Mouse (Mus musculus): ENCODE data around the gene Epha2. TPM values are rescaled to one million over a fixed set of nuclear protein-coding genes. Genes with fewer than 3 reads are reported as not detected.

Gene Epha2
- 6.7 and 7.2 TPM in 2 replicates for polyA plus RNA-seq (2015; fragmentation: Nextera tagmentation; extraction: Ambion mirVana)

- peak within 1 kb of the TSS; percentile 78 for H3K4me3 ChIP-seq (replicated peaks)
- peak within 1 kb of the TSS; percentile 83 for H3K4me2 ChIP-seq (replicated peaks)
- H3K9ac ChIP-seq, result peak within 1 kb of the TSS; percentile 81
- H3K27me3 ChIP-seq (replicated peaks), result no peaks in the 10 kb centered on the region
- ATAC-seq, result peak; percentile 80
- peak within 1 kb of the TSS; percentile 78 for H3K27ac ChIP-seq
- peaks cover 44% of the 10 kb centered on the region for H3K4me1 ChIP-seq (replicated peaks)
- no peaks in the 10 kb centered on the region for H3K9me3 ChIP-seq
- WGBS, result under 1% methylated on average over 28 of the region's 35 CpGs
- H3K36me3 ChIP-seq, result no peaks in the 10 kb centered on the region
Measured at GRCm38 (mm10) chr4:141301116-141301553, at the start of gene Epha2. Epha2 (plus strand) TSS chr4:141301240.

- Histone ChIP-seq H3K27ac (no peak overlapping the region), H3K4me1 (replicated peaks) (peaks cover 24% of the 10 kb centered on the region), H3K36me3 (0 out of 2 replicates have a peak, but pooled peaks cover 4% of the 10 kb centered on the region), H3K9ac (no peak overlapping the region), H3K4me2 (replicated peaks) (no peak overlapping the region), H3K9me3 (no peaks in the 10 kb centered on the region), H3K4me3 (replicated peaks) (no peak overlapping the region), H3K27me3 (replicated peaks) (peaks cover 7% of the 10 kb centered on the region)
- 75% methylated on average over 2 of the region's 2 CpGs for WGBS
- no peak for ATAC-seq
Measured at GRCm38 (mm10) chr4:141252641-141253040, 48.4 kb upstream of the Epha2 start.

- Histone ChIP-seq H3K9me3 (no peaks in the 10 kb centered on the region), H3K27me3 (replicated peaks) (no peaks in the 10 kb centered on the region; the same call in 1 of the 2 replicates), H3K4me1 (replicated peaks) (peaks cover 14% of the 10 kb centered on the region), H3K4me3 (replicated peaks) (no peak overlapping the region), H3K9ac (no peak overlapping the region), H3K27ac (0 out of 2 replicates have a peak overlapping the region, but pooled peaks have one; percentile 19), H3K4me2 (replicated peaks) (0 out of 2 replicates have a peak overlapping the region, but pooled peaks have one; percentile 11), H3K36me3 (0 out of 2 replicates have a peak, but pooled peaks cover 4% of the 10 kb centered on the region)
- WGBS, result 55% methylated on average over 16 of the region's 16 CpGs
- peak; percentile 52 for ATAC-seq
Measured at GRCm38 (mm10) chr4:141254234-141254633, 46.8 kb upstream of the Epha2 start.

GRCm38 (mm10) chr4:141257440-141257839 lies 43.6 kb upstream of the Epha2 start:
- Histone ChIP-seq H3K4me2 (replicated peaks) (no peak overlapping the region), H3K4me1 (replicated peaks) (peaks cover 14% of the 10 kb centered on the region), H3K27me3 (replicated peaks) (no peaks in the 10 kb centered on the region), H3K36me3 (no peaks in the 10 kb centered on the region), H3K9me3 (no peaks in the 10 kb centered on the region), H3K4me3 (replicated peaks) (no peak overlapping the region), H3K27ac (no peak overlapping the region), H3K9ac (no peak overlapping the region)
- no peak for ATAC-seq
- WGBS, result 74% methylated on average over 5 of the region's 5 CpGs

GRCm38 (mm10) chr4:141259413-141259812 lies 41.6 kb upstream of the Epha2 start:
- H3K27ac ChIP-seq, result no peak overlapping the region
- no peaks in the 10 kb centered on the region for H3K27me3 ChIP-seq (replicated peaks)
- H3K36me3 ChIP-seq, result no peaks in the 10 kb centered on the region
- WGBS, result 78% methylated on average over 12 of the region's 12 CpGs
- H3K4me1 ChIP-seq (replicated peaks), result peaks cover 10% of the 10 kb centered on the region
- H3K9me3 ChIP-seq, result no peaks in the 10 kb centered on the region
- no peak overlapping the region for H3K4me3 ChIP-seq (replicated peaks)
- H3K9ac ChIP-seq, result no peak overlapping the region
- H3K4me2 ChIP-seq (replicated peaks), result peak overlapping the region; percentile 45; the same call in 1 of the 2 replicates
- ATAC-seq, result no peak

GRCm38 (mm10) chr4:141260007-141260723 lies 40.9 kb upstream of the Epha2 start:
- Histone ChIP-seq H3K27me3 (replicated peaks) (no peaks in the 10 kb centered on the region), H3K4me3 (replicated peaks) (peak overlapping the region; percentile 9), H3K9me3 (no peaks in the 10 kb centered on the region), H3K4me1 (replicated peaks) (peaks cover 4% of the 10 kb centered on the region; the same call in 1 of the 2 replicates), H3K36me3 (no peaks in the 10 kb centered on the region), H3K27ac (no peak overlapping the region), H3K9ac (no peak overlapping the region), H3K4me2 (replicated peaks) (peak overlapping the region; percentile 45)
- ATAC-seq, result peak; percentile 76
- 39% methylated on average over 16 of the region's 16 CpGs for WGBS

- Histone ChIP-seq H3K9me3 (no peaks in the 10 kb centered on the region), H3K27ac (no peak overlapping the region), H3K4me2 (replicated peaks) (no peak overlapping the region), H3K27me3 (replicated peaks) (no peaks in the 10 kb centered on the region), H3K36me3 (no peaks in the 10 kb centered on the region), H3K9ac (no peak overlapping the region), H3K4me1 (replicated peaks) (no peaks in the 10 kb centered on the region), H3K4me3 (replicated peaks) (no peak overlapping the region)
- no peak for ATAC-seq
- WGBS, result 78% methylated on average over 10 of the region's 10 CpGs
Measured at GRCm38 (mm10) chr4:141262906-141263637, 38.0 kb upstream of the Epha2 start.

- Histone ChIP-seq H3K4me1 (replicated peaks) (no peaks in the 10 kb centered on the region), H3K27ac (no peak overlapping the region), H3K9ac (no peak overlapping the region), H3K4me2 (replicated peaks) (no peak overlapping the region), H3K27me3 (replicated peaks) (no peaks in the 10 kb centered on the region), H3K9me3 (no peaks in the 10 kb centered on the region), H3K36me3 (no peaks in the 10 kb centered on the region), H3K4me3 (replicated peaks) (no peak overlapping the region)
- WGBS, result 87% methylated on average over 3 of the region's 3 CpGs
- ATAC-seq, result no peak
Measured at GRCm38 (mm10) chr4:141265979-141266637, 34.9 kb upstream of the Epha2 start.

GRCm38 (mm10) chr4:141267250-141267649 lies 33.8 kb upstream of the Epha2 start:
- no peak overlapping the region for H3K4me3 ChIP-seq (replicated peaks)
- H3K36me3 ChIP-seq, result no peaks in the 10 kb centered on the region
- H3K27me3 ChIP-seq (replicated peaks), result no peaks in the 10 kb centered on the region
- H3K4me1 ChIP-seq (replicated peaks), result peaks cover 9% of the 10 kb centered on the region
- no peak overlapping the region for H3K27ac ChIP-seq
- ATAC-seq, result no peak
- WGBS, result 87% methylated on average over 3 of the region's 3 CpGs
- no peaks in the 10 kb centered on the region for H3K9me3 ChIP-seq
- H3K9ac ChIP-seq, result no peak overlapping the region
- H3K4me2 ChIP-seq (replicated peaks), result no peak overlapping the region

- ATAC-seq, result no peak
- WGBS, result 43% methylated on average over 9 of the region's 9 CpGs
- Histone ChIP-seq H3K4me1 (replicated peaks) (peaks cover 9% of the 10 kb centered on the region), H3K27ac (no peak overlapping the region), H3K36me3 (no peaks in the 10 kb centered on the region), H3K4me3 (replicated peaks) (no peak overlapping the region), H3K9ac (no peak overlapping the region), H3K4me2 (replicated peaks) (no peak overlapping the region), H3K9me3 (no peaks in the 10 kb centered on the region), H3K27me3 (replicated peaks) (no peaks in the 10 kb centered on the region)
Measured at GRCm38 (mm10) chr4:141267837-141268236, 33.2 kb upstream of the Epha2 start.

- ATAC-seq, result no peak
- Histone ChIP-seq H3K9ac (no peak overlapping the region), H3K27ac (no peak overlapping the region), H3K4me3 (replicated peaks) (no peak overlapping the region), H3K9me3 (no peaks in the 10 kb centered on the region), H3K4me1 (replicated peaks) (peaks cover 13% of the 10 kb centered on the region), H3K27me3 (replicated peaks) (no peaks in the 10 kb centered on the region), H3K4me2 (replicated peaks) (no peak overlapping the region), H3K36me3 (no peaks in the 10 kb centered on the region)
- WGBS, result 77% methylated on average over 4 of the region's 4 CpGs
Measured at GRCm38 (mm10) chr4:141268350-141268749, 32.7 kb upstream of the Epha2 start.

GRCm38 (mm10) chr4:141269080-141269479 lies 32.0 kb upstream of the Epha2 start:
- Histone ChIP-seq H3K4me3 (replicated peaks) (no peak overlapping the region), H3K27ac (no peak overlapping the region), H3K9ac (no peak overlapping the region), H3K4me2 (replicated peaks) (no peak overlapping the region), H3K36me3 (no peaks in the 10 kb centered on the region), H3K4me1 (replicated peaks) (peaks cover 17% of the 10 kb centered on the region), H3K27me3 (replicated peaks) (no peaks in the 10 kb centered on the region), H3K9me3 (no peaks in the 10 kb centered on the region)
- ATAC-seq, result no peak
- WGBS, result 81% methylated on average over 6 of the region's 6 CpGs

Data from intestine, embryonic 15.5 days (tissue).